Mouse (Mus musculus) testis, adult 2 months (tissue): Measurements from ENCODE around the gene Hdhd3. TPM values are rescaled to one million over a fixed set of nuclear protein-coding genes. Genes with fewer than 3 reads are reported as not detected.
A peak's percentile ranks its signal among the peaks of the same experiment; 100 is the strongest.

Experiments
- H3K27ac ChIP-seq: fragments of 200-500 bp; 2 replicates; pipeline ENCODE4 v1.5.1; 2012; ENCODE audit warnings: low read depth, low read length; ENCODE audit not compliant: control insufficient read depth, insufficient read depth
- H3K27me3 ChIP-seq: fragments of 200-500 bp; 2 replicates; pipeline ENCODE4 v1.6.1; 2012; ENCODE audit warnings: mild to moderate bottlenecking, low read length, moderate library complexity; ENCODE audit not compliant: control insufficient read depth, insufficient read depth
- H3K36me3 ChIP-seq: fragments of 200-500 bp; 2 replicates; pipeline ENCODE4 v1.6.1; 2012; ENCODE audit warnings: mild to moderate bottlenecking, low read length; ENCODE audit not compliant: control insufficient read depth, insufficient read depth
- H3K4me1 ChIP-seq: fragments of 200-500 bp; 2 replicates; pipeline ENCODE4 v1.6.1; 2012; ENCODE audit warnings: low read length; ENCODE audit not compliant: control insufficient read depth, insufficient read depth
- H3K4me3 ChIP-seq: fragments of 200-500 bp; 2 replicates; pipeline ENCODE4 v1.5.1; 2012; ENCODE audit warnings: low read depth, mild to moderate bottlenecking, low read length, moderate library complexity, mixed read lengths; ENCODE audit not compliant: control insufficient read depth
- CTCF ChIP-seq: fragments of 200-500 bp; IDR thresholded peaks from 2 replicates; pipeline ENCODE4 v1.5.1; 2012; ENCODE audit warnings: low read depth, mild to moderate bottlenecking, inconsistent platforms, low read length, moderate library complexity; ENCODE audit not compliant: control insufficient read depth, insufficient read depth, insufficient replicate concordance
- POLR2A ChIP-seq: fragments of 200-500 bp; IDR thresholded peaks from 2 replicates; pipeline ENCODE4 v1.6.1; 2012; ENCODE audit warnings: low read depth, mild to moderate bottlenecking, inconsistent platforms, low read length, moderate library complexity; ENCODE audit not compliant: control insufficient read depth
- polyA plus RNA-seq: library from polyadenylated mRNA; depleted of rRNA; stranded (reverse); fragments of >200 nt; gene quantifications from 2 replicates; pipeline ENCODE4 v1.2.3, GENCODE M21; 2012

Gene Hdhd3
- polyA plus RNA-seq, 1 experiment, result 5.9 TPM

GRCm38 (mm10) chr4:62517538-62518415 is 14.5 kb upstream of the Hdhd3 start:
- TF ChIP-seq POLR2A, result no peak
- no peak for TF ChIP-seq CTCF
- Histone ChIP-seq H3K27me3 (no peaks in the 10 kb centered on the region), H3K27ac (peak overlapping the region; percentile 29), H3K4me1 (peaks cover 6% of the 10 kb centered on the region), H3K36me3 (no peaks in the 10 kb centered on the region), H3K4me3 (no peak overlapping the region; the same call in 1 of the 2 replicates)

GRCm38 (mm10) chr4:62517046-62517445 is 13.8 kb upstream of the Hdhd3 start:
- Histone ChIP-seq H3K4me1 (peaks cover 6% of the 10 kb centered on the region), H3K4me3 (no peak overlapping the region), H3K27ac (no peak overlapping the region), H3K27me3 (no peaks in the 10 kb centered on the region), H3K36me3 (no peaks in the 10 kb centered on the region)
- no peak for TF ChIP-seq POLR2A
- TF ChIP-seq CTCF, result no peak

GRCm38 (mm10) chr4:62516579-62516978 is 13.3 kb upstream of the Hdhd3 start:
- Histone ChIP-seq H3K4me3 (no peak overlapping the region), H3K27ac (peak overlapping the region; percentile 50; the same call in 1 of the 2 replicates), H3K4me1 (peaks cover 6% of the 10 kb centered on the region)

GRCm38 (mm10) chr4:62516079-62516478 is 12.8 kb upstream of the Hdhd3 start:
- peak overlapping the region; percentile 50; the same call in 1 of the 2 replicates for H3K27ac ChIP-seq
- H3K4me3 ChIP-seq, result no peak overlapping the region
- TF ChIP-seq CTCF (no peak), POLR2A (no peak)

More at GRCm38 (mm10) chr4:62516579-62516978, 13.3 kb upstream of the Hdhd3 start:
- TF ChIP-seq POLR2A (no peak), CTCF (no peak)
- H3K27me3 ChIP-seq, result no peaks in the 10 kb centered on the region
- no peaks in the 10 kb centered on the region for H3K36me3 ChIP-seq

GRCm38 (mm10) chr4:62515490-62515889 is 12.2 kb upstream of the Hdhd3 start:
- H3K27me3 ChIP-seq, result no peaks in the 10 kb centered on the region
- peak overlapping the region; percentile 89 for H3K27ac ChIP-seq
- H3K4me3 ChIP-seq, result no peak overlapping the region
- TF ChIP-seq POLR2A (peak; percentile 11; the same call in 1 of the 2 replicates), CTCF (no peak)
- H3K36me3 ChIP-seq, result no peaks in the 10 kb centered on the region; the same call in 1 of the 2 replicates
- H3K4me1 ChIP-seq, result peaks cover 6% of the 10 kb centered on the region

More at GRCm38 (mm10) chr4:62516079-62516478, 12.8 kb upstream of the Hdhd3 start:
- Histone ChIP-seq H3K27me3 (no peaks in the 10 kb centered on the region), H3K4me1 (peaks cover 6% of the 10 kb centered on the region), H3K36me3 (no peaks in the 10 kb centered on the region; the same call in 1 of the 2 replicates)

GRCm38 (mm10) chr4:62514995-62515394 is 11.7 kb upstream of the Hdhd3 start:
- Histone ChIP-seq H3K4me3 (no peak overlapping the region), H3K27me3 (no peaks in the 10 kb centered on the region), H3K36me3 (no peaks in the 10 kb centered on the region; the same call in 1 of the 2 replicates), H3K4me1 (peaks cover 6% of the 10 kb centered on the region), H3K27ac (peak overlapping the region; percentile 89)
- TF ChIP-seq CTCF, result no peak
- no peak; the same call in 1 of the 2 replicates for TF ChIP-seq POLR2A

- no peak overlapping the region for H3K4me3 ChIP-seq
- H3K4me1 ChIP-seq, result peaks cover under 1% of the 10 kb centered on the region; the same call in 1 of the 2 replicates
- peak overlapping the region; percentile 33; the same call in 1 of the 2 replicates for H3K27ac ChIP-seq
- no peaks in the 10 kb centered on the region for H3K27me3 ChIP-seq
- no peaks in the 10 kb centered on the region; the same call in 1 of the 2 replicates for H3K36me3 ChIP-seq
- TF ChIP-seq POLR2A (no peak), CTCF (no peak)
These were observed 10.8 kb upstream of the Hdhd3 start for GRCm38 (mm10) chr4:62513998-62514506.
